Mouse (Mus musculus): Measurements from ENCODE around the gene Treml1.

Treml1 gene

DNA sequence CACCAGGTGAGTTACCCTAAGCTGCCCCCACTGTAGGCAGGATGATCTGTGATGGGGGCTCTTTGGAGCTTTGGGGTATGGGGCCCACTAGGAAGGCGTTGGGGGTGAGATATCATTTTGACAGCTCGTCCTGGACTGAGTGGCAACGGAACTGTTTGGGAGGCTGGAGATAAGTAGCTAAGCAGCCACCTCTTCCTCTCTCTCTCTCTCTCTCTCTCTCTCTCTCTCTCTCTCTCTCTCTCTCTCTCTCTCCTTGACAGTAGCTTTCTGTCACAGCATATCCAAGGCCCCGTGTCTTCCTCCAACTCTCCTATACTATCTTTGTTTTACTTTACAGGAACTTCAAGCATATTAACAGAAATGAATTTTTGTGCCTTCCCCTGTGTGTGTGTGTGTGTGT lies 746 bp downstream of the Treml1 start:
- no peak for DNase-seq (ENCODE audit: low spot score)

DNA sequence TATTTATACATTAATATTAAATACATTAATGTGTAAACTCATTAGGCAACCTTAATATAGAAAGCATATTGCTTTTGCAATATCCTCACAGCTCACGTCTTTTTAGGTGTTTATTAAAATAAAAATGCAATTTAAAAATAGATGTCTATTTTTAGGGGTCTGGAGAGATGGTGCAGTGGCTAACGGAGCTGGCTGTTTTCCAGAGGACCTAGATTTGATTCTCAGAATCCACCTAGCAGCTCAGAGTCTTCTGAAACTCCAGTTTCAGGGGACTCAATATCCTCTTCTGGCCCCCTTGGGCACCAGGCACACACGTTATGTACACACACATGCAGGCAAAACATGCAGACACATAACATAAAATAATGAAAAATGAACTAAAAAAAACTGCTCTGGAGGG lies 2.6 kb downstream of the Treml1 start:
- DNase-seq (ENCODE audit: low spot score), result no peak

GRCm38 (mm10) chr17:48362966-48363365 lies 3.2 kb downstream of the Treml1 start:
- no peak for DNase-seq (ENCODE audit: low spot score)

DNA sequence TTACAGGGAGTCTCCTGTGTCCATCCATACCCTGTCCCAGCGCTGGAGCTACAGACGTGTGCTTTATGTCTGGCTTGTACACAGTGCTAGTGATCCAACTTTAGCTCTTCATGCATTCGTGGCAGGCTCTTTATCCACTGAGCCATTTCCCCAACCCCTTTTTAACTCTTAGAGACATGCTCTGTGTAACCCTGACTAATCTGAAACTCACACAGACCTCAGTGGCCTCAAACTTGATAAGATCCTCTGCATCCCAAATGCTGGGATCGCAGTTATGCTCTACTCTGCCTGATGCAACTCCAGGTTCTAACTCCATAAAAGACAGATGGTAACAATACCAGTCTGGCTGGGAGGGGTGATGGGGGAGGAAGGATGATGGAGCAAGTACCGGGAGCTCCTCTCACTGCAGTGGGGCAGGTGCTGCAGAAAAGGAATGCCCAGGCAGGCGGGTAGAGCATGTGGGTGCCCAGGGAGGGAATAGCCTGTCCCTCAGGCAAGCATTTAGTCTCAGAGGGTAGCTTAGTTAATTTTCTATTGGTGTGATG lies 3.8 kb downstream of the Treml1 start:
- DNase-seq (ENCODE audit: low spot score), result no peak

- DNase-seq (ENCODE audit: low spot score), result peak; percentile 8
Measured at GRCm38 (mm10) chr17:48365511-48366155, 5.9 kb downstream of the Treml1 start.

DNA sequence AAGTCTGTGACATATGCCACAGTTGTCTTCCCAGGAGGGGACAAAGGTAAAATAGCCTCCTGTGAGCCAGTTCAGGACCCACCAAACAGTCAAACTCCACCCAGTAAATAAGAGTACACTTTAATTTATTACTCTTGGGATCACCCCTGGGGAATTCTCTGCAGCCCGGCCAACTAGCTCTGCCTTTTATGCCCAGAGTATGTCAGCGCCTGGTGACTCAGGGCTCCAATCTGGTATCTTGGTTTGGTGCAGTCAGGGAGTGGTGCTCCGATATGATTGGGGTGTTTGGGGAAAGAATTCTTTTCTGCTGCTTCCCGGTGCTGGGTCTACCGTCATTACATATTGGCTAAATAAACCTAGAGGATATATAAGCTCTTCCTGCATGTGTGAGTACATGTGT lies 7.1 kb downstream of the Treml1 start:
- no peak for DNase-seq (ENCODE audit: low spot score)

GRCm38 (mm10) chr17:48371621-48372020 lies 11.9 kb downstream of the Treml1 start:
- DNase-seq (ENCODE audit: low spot score), result no peak

GRCm38 (mm10) chr17:48372987-48373386 lies 13.3 kb downstream of the Treml1 start:
- no peak for DNase-seq (ENCODE audit: low spot score)

GRCm38 (mm10) chr17:48376102-48376501 lies 16.4 kb downstream of the Treml1 start:
- DNase-seq (ENCODE audit: low spot score), result no peak

- no peak for DNase-seq (ENCODE audit: low spot score)
Measured at GRCm38 (mm10) chr17:48379050-48379449, 19.3 kb downstream of the Treml1 start.

- DNase-seq (ENCODE audit: low spot score), result no peak
Measured at GRCm38 (mm10) chr17:48385786-48386461, 26.2 kb downstream of the Treml1 start.

DNA sequence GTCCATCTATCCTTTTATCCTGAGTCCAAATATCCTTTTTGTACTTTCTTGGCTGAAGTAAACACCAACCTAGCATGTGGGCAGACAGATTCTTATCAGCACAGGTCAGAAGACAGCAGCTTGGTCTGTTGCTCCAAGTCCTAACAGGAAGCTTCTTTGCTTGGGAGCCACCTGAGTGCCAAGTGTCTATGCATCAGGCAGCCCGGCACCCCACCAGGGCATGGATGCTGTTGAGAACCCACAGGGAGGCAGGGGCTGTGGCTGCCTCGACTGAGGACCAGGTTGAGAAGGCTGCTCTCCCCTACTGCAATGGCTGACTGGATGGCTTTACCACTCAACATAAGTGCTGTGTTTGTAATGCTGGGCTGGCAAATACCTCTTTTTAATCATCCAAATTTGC lies 28.9 kb downstream of the Treml1 start:
- no peak for DNase-seq (ENCODE audit: low spot score)

DNA sequence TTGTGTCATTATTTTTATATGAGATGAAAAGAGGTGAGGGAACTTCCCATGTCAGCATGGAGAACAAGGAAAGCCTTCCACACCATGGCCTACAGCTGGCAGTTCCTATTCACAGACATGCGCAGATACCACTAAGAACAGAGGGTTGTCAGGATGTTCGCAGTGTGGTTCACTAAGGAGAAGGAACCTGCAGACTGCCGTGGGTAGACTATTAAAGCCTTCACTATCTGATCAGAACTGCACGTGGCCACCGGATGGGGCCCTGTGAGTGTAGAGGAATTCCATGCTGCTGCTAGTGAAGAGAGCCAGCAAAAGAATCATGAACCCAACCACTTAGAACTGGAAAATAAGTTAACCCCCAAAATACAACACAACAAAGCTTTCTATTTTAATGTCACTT lies 29.7 kb downstream of the Treml1 start:
- DNase-seq (ENCODE audit: low spot score), result no peak

DNA sequence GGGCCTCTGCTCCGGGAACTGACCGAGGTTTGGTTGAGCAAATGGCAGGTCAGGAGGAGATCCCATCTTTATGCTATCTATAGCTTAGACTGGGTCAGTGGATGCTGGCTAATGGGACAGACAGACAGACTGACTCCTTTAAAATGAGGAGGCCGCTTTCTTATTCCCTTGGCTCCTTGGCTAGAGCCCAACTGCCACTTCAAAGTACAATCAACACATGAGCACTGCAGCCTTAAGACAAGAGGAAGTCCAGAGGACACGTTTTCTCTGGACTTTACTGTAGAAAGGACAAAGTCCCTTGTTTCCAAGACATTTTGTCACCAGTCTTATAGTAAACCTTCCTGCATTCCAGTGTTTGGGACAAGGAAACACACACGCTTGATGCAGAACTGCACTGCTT lies 31.7 kb downstream of the Treml1 start:
- DNase-seq (ENCODE audit: low spot score), result no peak

- DNase-seq (ENCODE audit: low spot score), result no peak
Measured at GRCm38 (mm10) chr17:48392616-48393015, 32.9 kb downstream of the Treml1 start.

- DNase-seq (ENCODE audit: low spot score), result no peak
Measured at GRCm38 (mm10) chr17:48401710-48402109, 42.0 kb downstream of the Treml1 start.

GRCm38 (mm10) chr17:48402751-48403150 lies 43.0 kb downstream of the Treml1 start:
- no peak for DNase-seq (ENCODE audit: low spot score)

GRCm38 (mm10) chr17:48403848-48404247 lies 44.1 kb downstream of the Treml1 start:
- DNase-seq (ENCODE audit: low spot score), result no peak

DNA sequence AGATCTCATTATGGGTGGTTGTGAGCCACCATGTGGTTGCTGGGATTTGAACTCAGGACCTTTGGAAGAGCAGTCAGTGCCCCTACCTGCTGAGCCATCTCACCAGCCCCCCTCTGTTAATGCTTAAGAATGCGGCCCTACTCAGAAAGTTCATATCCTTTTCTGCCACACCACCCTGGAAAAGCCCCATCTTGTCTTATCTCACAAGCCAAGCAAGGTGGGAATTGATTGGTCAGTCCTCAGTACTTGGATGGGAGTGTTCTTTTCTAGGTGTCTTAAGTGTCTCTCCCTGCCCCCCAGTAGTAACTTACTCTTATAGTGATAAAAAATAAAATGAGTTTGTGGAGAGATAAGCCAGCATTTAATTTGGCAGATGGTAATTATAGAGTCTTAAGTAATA lies 45.0 kb downstream of the Treml1 start:
- DNase-seq (ENCODE audit: low spot score), result no peak

DNA sequence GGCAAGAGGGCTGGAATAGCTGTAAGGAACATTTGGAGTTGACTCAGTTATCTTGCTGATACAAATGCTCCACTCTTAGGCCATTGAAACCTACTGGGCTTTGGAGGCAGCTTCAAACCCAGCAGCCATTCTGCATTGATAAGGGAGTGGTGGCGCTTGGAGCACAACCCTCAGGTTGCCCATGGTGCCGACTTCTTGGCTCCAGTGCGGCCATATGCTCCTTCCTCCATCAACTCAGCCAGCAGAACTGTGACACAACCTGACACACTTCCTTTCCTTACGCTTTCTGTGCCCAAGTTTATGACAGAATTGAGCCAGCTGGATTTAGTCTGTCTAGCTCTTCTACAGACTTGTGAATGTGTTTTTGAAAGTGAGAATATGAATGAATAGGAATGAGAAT lies 47.4 kb downstream of the Treml1 start:
- no peak for DNase-seq (ENCODE audit: low spot score)

GRCm38 (mm10) chr17:48407910-48408525 lies 48.3 kb downstream of the Treml1 start:
- DNase-seq (ENCODE audit: low spot score), result no peak

DNA sequence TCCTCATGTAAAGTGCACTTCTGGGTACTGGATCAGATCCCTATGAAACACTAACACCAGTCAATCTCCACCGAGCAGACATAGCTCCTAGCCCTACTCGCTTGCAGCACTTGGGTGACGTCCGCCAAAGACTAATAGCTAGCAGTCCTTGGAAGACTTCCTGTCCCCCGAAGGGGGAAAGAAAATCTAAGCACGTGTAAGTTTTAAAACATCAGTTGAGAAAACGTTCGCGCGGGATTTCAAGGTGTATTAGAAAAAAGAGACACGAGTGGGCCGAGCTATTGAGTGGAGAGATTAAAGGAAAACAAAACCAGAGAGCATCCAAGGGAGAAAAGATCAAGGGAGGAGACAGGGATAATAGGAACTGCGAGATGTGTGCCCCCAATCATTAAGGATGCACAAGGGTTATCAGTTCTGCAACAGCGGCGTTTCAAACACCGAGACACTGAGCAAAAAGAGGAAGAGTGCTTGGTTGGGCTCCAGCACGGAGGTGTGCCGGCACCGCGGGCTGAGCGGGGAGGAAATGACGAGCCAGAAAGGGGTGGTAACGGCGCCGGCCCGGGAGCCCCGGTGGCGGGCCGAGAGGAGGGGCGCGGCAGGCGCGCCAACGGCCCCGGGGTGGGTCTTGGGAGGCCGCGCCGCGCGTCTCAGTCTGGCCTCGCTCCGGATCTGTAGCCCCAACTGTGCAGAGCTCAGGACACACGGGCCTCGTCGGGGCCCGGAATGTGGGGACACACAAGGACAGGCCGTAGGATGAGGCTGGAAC lies 49.0 kb downstream of the Treml1 start:
- peak; percentile 80 for DNase-seq (ENCODE audit: low spot score)
